Mouse (Mus musculus) c-Kit-positive CD71-positive TER-119-negative erythroid progenitor cells, embryonic 14.5 days (primary cell): ENCODE data around the gene Zan.

Experiments used
- DNase-seq: peaks from one replicate; pipeline ENCODE4 v3.0.0-alpha.2; 2013; ENCODE audit warnings: low read depth

The Zan gene

DNA sequence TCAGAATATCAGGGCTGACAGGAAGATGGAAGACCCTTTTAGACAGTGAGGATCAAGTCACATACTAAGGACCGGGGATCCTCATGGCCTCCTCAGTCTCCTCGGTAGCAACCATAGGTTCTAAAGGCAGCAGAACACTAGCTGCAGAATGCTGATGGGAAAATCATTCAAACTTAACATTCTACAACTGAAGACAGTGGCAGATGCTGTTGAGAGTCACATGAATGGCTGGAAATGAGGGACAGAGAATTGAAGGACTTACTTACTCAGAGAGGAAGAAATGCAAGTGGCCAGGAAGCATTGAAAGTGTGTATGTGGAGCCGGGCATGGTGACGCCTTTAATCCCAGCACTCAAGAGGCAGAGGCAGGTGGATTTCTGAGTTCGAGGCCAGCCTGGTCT is at the start of gene Zan:
Zan (minus strand) TSS at position 101 of the 400 bp plus-strand sequence.
- DNase-seq: no peak

GRCm38 (mm10) chr5:137526192-137526936 is 49.5 kb upstream of the Zan start:
- no peak for DNase-seq

- no peak for DNase-seq
Observed at GRCm38 (mm10) chr5:137525511-137525910, 48.6 kb upstream of the Zan start.

DNA sequence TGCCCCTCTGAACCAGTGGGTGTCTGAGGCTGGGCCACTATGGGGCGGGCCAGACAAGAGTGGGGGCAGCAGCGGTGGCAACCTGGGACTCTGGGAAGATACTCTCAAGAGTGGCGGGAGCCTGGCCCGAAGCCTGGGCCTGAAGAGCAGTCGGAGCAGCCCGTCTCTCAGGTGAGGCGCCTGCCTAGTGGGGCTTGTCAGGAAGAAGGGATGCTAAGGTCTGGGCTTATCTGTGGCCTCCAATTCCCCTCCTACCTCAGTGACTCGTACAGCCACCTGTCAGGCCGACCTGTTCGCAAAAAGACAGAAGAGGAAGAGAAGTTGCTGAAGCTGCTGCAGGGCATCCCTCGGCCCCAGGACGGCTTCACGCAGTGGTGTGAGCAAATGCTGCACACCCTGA is 47.8 kb upstream of the Zan start:
- no peak for DNase-seq

GRCm38 (mm10) chr5:137524251-137524515 is 47.3 kb upstream of the Zan start:
- DNase-seq: no peak

DNA sequence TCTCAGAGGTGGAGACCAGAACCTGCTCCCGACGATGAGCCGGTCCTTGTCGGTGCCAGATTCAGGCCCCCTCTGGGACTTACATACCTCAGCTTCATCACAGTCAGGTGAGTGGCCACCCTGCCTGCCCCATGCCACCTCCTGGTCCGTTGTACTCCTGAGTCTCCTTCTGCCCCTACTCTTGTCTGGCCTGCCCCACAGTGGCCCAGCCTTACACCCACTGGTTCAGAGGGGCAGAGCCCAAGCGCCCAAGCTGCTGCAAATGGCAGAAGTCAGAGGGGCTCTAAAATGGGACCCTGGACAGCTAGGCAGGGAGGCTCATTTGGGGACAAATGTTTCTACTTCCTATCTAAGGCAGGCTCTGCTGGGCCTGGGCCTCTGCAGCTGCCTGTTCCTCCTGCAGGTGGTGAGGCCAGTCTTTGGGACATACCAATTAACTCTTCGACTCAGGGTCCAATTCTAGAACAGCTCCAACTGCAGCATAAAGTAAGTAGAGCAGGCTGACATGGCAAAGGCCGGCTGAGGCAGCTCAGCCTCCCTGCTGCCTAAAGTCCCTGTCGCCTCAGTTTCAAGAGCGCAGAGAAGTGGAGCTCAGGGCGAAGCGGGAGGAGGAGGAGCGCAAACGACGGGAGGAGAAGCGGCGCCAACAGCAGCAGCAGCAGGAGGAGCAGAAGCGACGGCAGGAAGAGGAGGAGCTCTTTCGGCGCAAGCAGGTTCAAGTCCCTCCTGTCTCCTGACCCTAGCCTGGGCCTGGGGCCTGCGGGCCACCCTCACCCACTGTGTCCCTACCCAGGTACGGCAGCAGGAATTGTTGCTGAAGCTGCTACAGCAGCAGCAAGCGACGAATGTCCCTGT is 46.8 kb upstream of the Zan start:
- no peak for DNase-seq

- no peak for DNase-seq
Observed at GRCm38 (mm10) chr5:137522711-137523110, 45.8 kb upstream of the Zan start.

GRCm38 (mm10) chr5:137521861-137522260 is 45.0 kb upstream of the Zan start:
- no peak for DNase-seq

DNA sequence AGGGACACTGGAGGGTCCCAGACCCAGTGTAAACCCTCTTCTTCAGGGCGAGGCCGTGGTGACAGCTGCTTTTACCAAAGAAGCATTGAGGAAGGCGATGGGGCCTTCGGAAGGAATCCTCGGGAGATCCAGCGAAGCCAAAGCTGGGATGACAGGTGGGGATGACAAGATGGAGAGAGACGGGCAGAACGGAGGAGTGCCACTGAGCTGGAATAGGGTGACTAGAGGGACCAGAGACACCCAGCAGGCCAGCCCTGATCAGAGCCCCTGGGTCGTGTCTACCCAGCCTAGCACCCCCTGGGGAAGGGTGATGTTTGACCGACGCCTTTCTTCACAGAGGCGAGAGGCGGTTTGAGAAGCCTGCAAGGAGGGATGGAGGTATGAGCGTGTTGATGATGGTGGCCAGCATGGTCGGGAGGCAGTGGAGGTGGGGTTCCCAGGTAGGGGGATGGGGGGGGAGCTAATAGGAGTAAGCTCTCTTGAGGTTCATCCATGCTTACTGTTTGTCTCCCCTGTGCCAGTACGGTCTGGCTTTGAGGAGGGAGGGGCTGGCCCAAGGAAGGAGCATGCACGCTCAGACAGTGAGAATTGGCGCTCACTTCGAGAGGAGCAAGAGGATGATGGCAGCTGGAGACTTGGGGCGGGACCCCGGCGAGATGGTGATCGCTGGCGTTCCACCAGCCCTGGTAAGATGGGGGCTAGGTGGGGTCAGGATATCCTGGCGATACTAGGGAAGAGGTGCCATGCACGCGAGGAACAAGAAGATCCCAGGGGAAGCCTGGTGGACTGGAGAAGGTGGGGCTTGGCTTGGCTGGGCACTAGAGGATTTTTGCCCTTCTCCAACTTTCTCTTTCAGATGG is 43.1 kb upstream of the Zan start:
- DNase-seq: no peak

GRCm38 (mm10) chr5:137518436-137518835 is 41.6 kb upstream of the Zan start, which contains the start of gene Gigyf1:
Gene Gigyf1 (plus strand): TSS chr5:137518548.
- DNase-seq: no peak

GRCm38 (mm10) chr5:137514811-137515210 is 37.9 kb upstream of the Zan start:
- no peak for DNase-seq

GRCm38 (mm10) chr5:137513951-137514721 is 37.3 kb upstream of the Zan start:
- DNase-seq: no peak

GRCm38 (mm10) chr5:137512847-137513794 is 36.3 kb upstream of the Zan start:
- no peak for DNase-seq

DNA sequence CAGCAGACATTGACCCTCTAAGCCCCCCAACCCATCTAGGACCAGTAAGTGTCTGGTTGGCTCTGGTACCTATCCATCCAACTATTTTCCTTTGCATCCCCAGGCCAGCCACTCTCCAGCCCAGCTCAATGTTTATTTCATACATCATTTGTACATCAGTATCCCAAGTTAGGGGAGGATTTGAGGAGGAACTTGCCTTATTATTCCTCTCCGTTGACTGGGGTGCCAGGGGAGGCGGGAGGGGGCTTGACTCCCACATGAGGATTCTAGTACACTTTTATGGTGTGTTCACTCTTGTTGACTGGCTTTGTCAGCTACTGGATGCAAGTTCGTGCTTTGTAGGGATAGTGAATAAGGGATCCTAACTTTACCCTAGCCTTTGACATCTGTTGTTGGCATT is 34.8 kb upstream of the Zan start:
- no peak for DNase-seq

DNA sequence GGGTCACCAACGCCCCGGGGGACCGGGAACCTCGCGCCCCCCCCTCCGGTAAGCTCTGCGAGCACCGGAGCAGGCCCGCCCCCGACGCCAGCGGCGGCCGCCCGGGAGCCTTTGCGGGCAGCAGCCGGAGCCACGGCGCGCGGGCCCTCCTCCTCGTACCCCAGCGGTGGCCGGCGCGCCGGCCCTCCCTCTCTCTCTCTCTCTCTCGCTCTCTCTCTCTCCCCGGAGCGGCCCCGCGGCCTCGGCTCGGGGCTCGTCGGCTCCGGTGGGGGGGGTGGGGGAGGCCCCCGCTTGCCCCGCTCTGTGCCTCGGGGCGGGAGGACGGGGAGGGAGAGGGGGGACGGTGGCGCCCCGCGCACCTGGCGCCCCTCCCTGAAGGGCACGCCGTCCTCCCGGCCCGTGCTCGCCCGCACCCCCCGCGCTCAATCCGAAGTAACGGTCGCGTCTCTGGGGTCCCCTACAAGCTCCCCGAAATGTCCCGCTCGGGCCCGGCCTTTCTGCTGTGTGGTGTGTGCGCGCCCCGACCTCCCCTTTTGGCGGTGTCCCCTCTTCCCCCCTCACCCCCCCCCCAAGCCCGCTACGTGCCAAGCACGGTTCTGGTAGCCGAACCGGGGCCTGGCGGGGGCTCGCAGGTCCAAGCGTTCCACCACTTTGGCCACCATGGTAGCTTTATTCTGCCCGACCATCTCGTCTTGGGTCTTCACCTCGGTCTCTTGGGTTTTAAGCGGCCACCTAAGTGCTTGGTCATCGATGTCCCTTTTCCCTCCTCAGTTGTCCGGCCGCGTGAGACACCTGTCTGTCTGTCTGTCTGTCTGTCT is 33.9 kb upstream of the Zan start:
- no peak for DNase-seq

- no peak for DNase-seq
Observed at GRCm38 (mm10) chr5:137510014-137510501, 33.2 kb upstream of the Zan start.

GRCm38 (mm10) chr5:137504041-137504440 is 27.2 kb upstream of the Zan start:
- no peak for DNase-seq

- DNase-seq: peak; percentile 76
Observed at GRCm38 (mm10) chr5:137502667-137503110, 25.8 kb upstream of the Zan start.
